21 mouse cellular contexts compared by ENCODE assay signal in genomic region chr4:136705091-136705490, GRCm38 (mm10).
DNase-seq lines count a peak whose midpoint lies in the region; ATAC-seq lines count a peak whose summit lies in the region.
"Had no signal": no experiment of that assay in that cellular context is flagged by ENCODE, and none has a peak within 500 bp of the region (broad histone marks: within the 10 kb centered on the region; RNA-seq: fewer than 3 reads in every experiment).

No protein-coding gene starts in this region.

- peak overlapping the region; percentile 75 for H3K27ac ChIP-seq in kidney, embryonic 14.5 days (ENCODE audit: low read depth, low read length)
- 0 out of 2 replicates have a peak overlapping the region, but pooled peaks have one; percentile 42 for H3K27ac ChIP-seq in midbrain, embryonic 10.5 days (replicated peaks)
- H3K27ac ChIP-seq in midbrain, embryonic 11.5 days (ENCODE audit: low read depth, low read length) = no peak overlapping the region
- H3K27ac ChIP-seq: embryonic facial prominence, embryonic 13.5 days; forebrain, embryonic 15.5 days; heart, embryonic 10.5 days had no signal

- peak; percentile 29 for DNase-seq in adrenal gland, adult 2 months
- DNase-seq in adrenal gland, adult 8-10 months = no peak
- no peak for DNase-seq in kidney, postnatal 36 days
- DNase-seq in midbrain, embryonic 10.5 days (ENCODE audit: low spot score) = no peak
- DNase-seq in midbrain, embryonic 11.5 days (ENCODE audit: low spot score, missing footprints) = no peak
- peak; percentile 40 to 59 for DNase-seq in kidney, postnatal 4 days
- DNase-seq: B cell, adult 2 months; cerebellum, adult 11-12 months; cerebellum, postnatal 25 days; gastrocnemius, postnatal 10 days; heart, adult 18-20 months; heart, postnatal 10 days; heart, postnatal 4 days had no signal

- no peak overlapping the region for H3K4me3 ChIP-seq in kidney, embryonic 14.5 days (ENCODE audit: low read length)
- no peak overlapping the region for H3K4me3 ChIP-seq in midbrain, embryonic 10.5 days
- H3K4me3 ChIP-seq in midbrain, embryonic 11.5 days (ENCODE audit: low read depth, low read length) = no peak overlapping the region
- H3K4me3 ChIP-seq: embryonic facial prominence, embryonic 13.5 days; forebrain, embryonic 15.5 days; heart, embryonic 10.5 days; hindbrain, embryonic 12.5 days had no signal

- no peak overlapping the region for H3K9ac ChIP-seq in kidney, embryonic 14.5 days (ENCODE audit: low read depth, low read length)
- H3K9ac ChIP-seq in midbrain, embryonic 11.5 days (ENCODE audit: low read length) = no peak overlapping the region
- H3K9ac ChIP-seq: embryonic facial prominence, embryonic 13.5 days; forebrain, embryonic 15.5 days had no signal

- no peak overlapping the region for H3K4me2 ChIP-seq in kidney, embryonic 14.5 days (replicated peaks; ENCODE audit: low read depth, low read length)
- no peak overlapping the region for H3K4me2 ChIP-seq in midbrain, embryonic 11.5 days
- H3K4me2 ChIP-seq: embryonic facial prominence, embryonic 13.5 days; forebrain, embryonic 15.5 days; hindbrain, embryonic 12.5 days had no signal

- no peaks in the 10 kb centered on the region for H3K27me3 ChIP-seq in kidney, embryonic 14.5 days (ENCODE audit: control insufficient read depth, insufficient read depth, low read length)
- H3K27me3 ChIP-seq in midbrain, embryonic 10.5 days (ENCODE audit: low read depth, poor library complexity, severe bottlenecking) = no peaks in the 10 kb centered on the region
- H3K27me3 ChIP-seq in midbrain, embryonic 11.5 days (ENCODE audit: control insufficient read depth, insufficient read depth, low read length) = no peaks in the 10 kb centered on the region
- H3K27me3 ChIP-seq: embryonic facial prominence, embryonic 13.5 days; forebrain, embryonic 15.5 days; hindbrain, embryonic 12.5 days had no signal

- ATAC-seq in kidney, embryonic 14.5 days (ENCODE audit: low FRiP score, low TSS enrichment) = peak; percentile 85
- ATAC-seq in midbrain, embryonic 11.5 days (ENCODE audit: low FRiP score) = no peak
- no peak for ATAC-seq in frontal cortex, adult (ENCODE audit: low TSS enrichment)
- ATAC-seq: CD4-positive, CD25-positive, alpha-beta regulatory T cell, adult 4 months; forebrain, embryonic 15.5 days had no signal

- no peaks in the 10 kb centered on the region for H3K9me3 ChIP-seq in kidney, embryonic 14.5 days (ENCODE audit: control insufficient read depth, low read length)
- H3K9me3 ChIP-seq in midbrain, embryonic 10.5 days (replicated peaks) = no peaks in the 10 kb centered on the region
- H3K9me3 ChIP-seq in midbrain, embryonic 11.5 days (ENCODE audit: control insufficient read depth, low read length) = no peaks in the 10 kb centered on the region
- H3K9me3 ChIP-seq: embryonic facial prominence, embryonic 13.5 days; forebrain, embryonic 15.5 days; G1E; heart, embryonic 10.5 days; hindbrain, embryonic 12.5 days had no signal

- 27% methylated on average over 5 of the region's 5 CpGs for WGBS in kidney, embryonic 14.5 days
- WGBS in midbrain, embryonic 10.5 days = 80% methylated on average over 5 of the region's 5 CpGs
- WGBS in midbrain, embryonic 11.5 days = 81% methylated on average over 5 of the region's 5 CpGs

- no peaks in the 10 kb centered on the region for H3K36me3 ChIP-seq in kidney, embryonic 14.5 days (ENCODE audit: control insufficient read depth, insufficient read depth, low read length)
- peaks cover 30% of the 10 kb centered on the region; the same call in 1 of the 2 replicates for H3K36me3 ChIP-seq in midbrain, embryonic 10.5 days
- H3K36me3 ChIP-seq in midbrain, embryonic 11.5 days (ENCODE audit: control insufficient read depth, insufficient read depth, low read length) = no peaks in the 10 kb centered on the region
- H3K36me3 ChIP-seq: embryonic facial prominence, embryonic 13.5 days; forebrain, embryonic 15.5 days; G1E; heart, embryonic 10.5 days; hindbrain, embryonic 12.5 days had no signal

- peaks cover 37% of the 10 kb centered on the region for H3K4me1 ChIP-seq in kidney, embryonic 14.5 days (ENCODE audit: control insufficient read depth, insufficient read depth, low read length)
- peaks cover 82% of the 10 kb centered on the region for H3K4me1 ChIP-seq in midbrain, embryonic 10.5 days
- H3K4me1 ChIP-seq in midbrain, embryonic 11.5 days (ENCODE audit: control insufficient read depth, insufficient read depth, low read length) = peaks cover 16% of the 10 kb centered on the region

Comparison
In these comparisons a context has a peak if more than half of its experiments do, and no peak if none do; other contexts are left out.
1. DNase-seq: peak in adrenal gland, adult 2 months (single experiment) and kidney, postnatal 4 days (2 of 2); none in adrenal gland, adult 8-10 months (single experiment), kidney, postnatal 36 days (0 of 2), midbrain, embryonic 10.5 days (single experiment) and midbrain, embryonic 11.5 days (single experiment).